Mouse (Mus musculus) cerebellum, adult 11 months (tissue): ENCODE measurements around the gene Gm28870.
"Not testable (repeated sequence)": the region's sequence is repeated elsewhere in the genome, so short reads cannot be mapped to it uniquely, and the experiment has no call there.

ENCODE experiments used
- DNase-seq: peaks from one replicate; pipeline ENCODE4 v3.0.0; 2022

Gm28870 gene

GRCm38 (mm10) chrY:50096976-50097375, at the start of gene Gm28870:
Gm28870 (plus strand) TSS chrY:50097276.
- DNase-seq: not testable (repeated sequence)
